Mouse (Mus musculus) heart, postnatal 10 days (tissue): ENCODE measurements at regions not wholly inside any gene's neighbourhood (a gene's known extent, or its start where the extent isn't known, plus 50 kb on each side); places are given as distances from the start of the nearest gene placed in this dataset.

ENCODE experiments used
- DNase-seq, 2 experiments: peaks; one replicate each; pipeline ENCODE4 v3.0.0; 2021
- intact Hi-C: fragments of 180-260 bp; cut with DNase I; formaldehyde crosslinking; loops from one replicate; pipeline ENCODE4 v1.15.1; 2025

- DNase-seq, result no peak
- intact Hi-C loops, result no loop called here
Observed at GRCm38 (mm10) chr15:31168191-31168590, 55.9 kb upstream of the Dap start.

GRCm38 (mm10) chr15:31173309-31174115 is 50.6 kb upstream of the Dap start:
- intact Hi-C loops, result no loop called here
- no peak for DNase-seq
